Mouse (Mus musculus) Patski (cell line): ENCODE measurements at regions not wholly inside any gene's neighbourhood (a gene's known extent, or its start where the extent isn't known, plus 50 kb on each side); places are given as distances from the start of the nearest gene placed in this dataset.

Source experiments
- ATAC-seq: fragments of 100-300 bp; one replicate; pipeline ENCODE4 v1.8.0; 2021
- CTCF ChIA-PET: fragments of 350-600 bp; sonication (Branson Sonifier 250); formaldehyde crosslinking; loops from one replicate; lab custom pipeline; 2022; ENCODE audit warnings: inconsistent platforms; lab: Charles Lee
- POLR2A ChIA-PET: fragments of 350-600 bp; sonication (Branson Sonifier 250); formaldehyde crosslinking; loops from one replicate; lab custom pipeline; 2022; ENCODE audit warnings: antibody characterized with exemption, inconsistent platforms; lab: Charles Lee
- DNase-seq: peaks from one replicate; pipeline ENCODE4 v3.0.0-alpha.2; 2011; ENCODE audit warnings: low read depth, low spot score
- H3K27me3 ChIP-seq: fragments of 371-371 bp; one replicate; pipeline ENCODE4 v1.5.1; 2021
- CTCF ChIP-seq: fragments of 100-300 bp; IDR thresholded peaks from one replicate; pipeline ENCODE4 v1.5.1; 2021
- in situ Hi-C: fragments of 300-500 bp; cut with MboI; formaldehyde crosslinking; loops from 3 replicates; pipeline ENCODE4 v1.11.1; 2018; ENCODE audit warnings: low pct_unique_long_range_greater_than_20kb, mixed read lengths

DNA sequence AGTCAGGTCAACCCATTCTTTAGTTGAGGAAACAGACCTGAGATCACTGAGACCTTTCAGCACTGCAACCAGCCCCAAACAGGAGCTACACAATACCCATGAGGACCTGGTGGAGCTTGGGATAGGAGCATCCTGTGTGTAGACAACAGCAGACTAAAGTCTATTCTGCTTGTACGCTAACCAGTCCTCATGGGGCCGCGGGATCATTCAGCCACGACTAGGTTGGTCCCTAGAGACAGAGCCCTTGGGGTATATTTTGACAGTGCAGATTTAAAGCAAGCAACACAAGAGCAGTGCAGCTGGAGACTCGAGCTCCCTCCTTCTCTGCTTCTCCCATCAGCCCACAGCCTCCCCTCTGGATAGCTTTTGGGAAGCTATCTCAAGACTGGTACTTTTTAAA is 51.7 kb upstream of the Ankrd34c start:
- ATAC-seq (no peak), DNase-seq (no peak)
- ChIA-PET POLR2A (interaction anchor here (0.5 kb wide), 1 partner anchor 31 kb away, joined by 3 read pairs; no protein-coding TSS in a partner anchor), CTCF (no interaction called here)
- H3K27me3 ChIP-seq = no peaks in the 10 kb centered on the region
- no peak for TF ChIP-seq CTCF
- in situ Hi-C loops = no loop called here

GRCm38 (mm10) chr9:89788651-89789050 is 50.4 kb upstream of the Ankrd34c start:
- in situ Hi-C loops = no loop called here
- ChIA-PET POLR2A (no interaction called here), CTCF (no interaction called here)
- ATAC-seq (no peak), DNase-seq (no peak)
- no peak for TF ChIP-seq CTCF
- H3K27me3 ChIP-seq = no peaks in the 10 kb centered on the region
